Mouse (Mus musculus): ENCODE measurements around the gene Aox3. TPM values are rescaled to one million over a fixed set of nuclear protein-coding genes. Genes with fewer than 3 reads are reported as not detected.

The Aox3 gene
- polyA plus RNA-seq, 1 experiment from 2014 or later, result 0.12 TPM

DNA sequence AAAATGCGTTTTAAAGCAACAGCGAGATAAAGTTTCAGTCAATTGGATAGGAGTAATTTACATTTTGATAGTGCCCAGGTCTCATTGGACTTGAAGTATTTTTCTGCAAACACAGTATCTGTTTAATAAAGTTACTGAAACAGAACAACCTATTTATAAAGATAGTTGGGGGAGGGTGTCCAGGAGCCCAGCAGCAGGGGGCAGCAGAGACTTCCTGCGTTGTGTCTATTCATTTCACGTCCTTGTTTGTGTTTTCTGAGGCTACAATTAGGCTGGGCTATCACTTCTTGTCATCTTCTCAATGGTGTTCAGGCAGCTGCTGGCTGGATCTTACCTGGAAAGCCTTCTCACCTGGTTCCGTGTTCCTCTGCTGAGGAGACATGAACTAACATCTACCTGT lies 43.8 kb downstream of the Aox3 start:
- no peak overlapping the region for H3K27ac ChIP-seq (replicated peaks)

DNA sequence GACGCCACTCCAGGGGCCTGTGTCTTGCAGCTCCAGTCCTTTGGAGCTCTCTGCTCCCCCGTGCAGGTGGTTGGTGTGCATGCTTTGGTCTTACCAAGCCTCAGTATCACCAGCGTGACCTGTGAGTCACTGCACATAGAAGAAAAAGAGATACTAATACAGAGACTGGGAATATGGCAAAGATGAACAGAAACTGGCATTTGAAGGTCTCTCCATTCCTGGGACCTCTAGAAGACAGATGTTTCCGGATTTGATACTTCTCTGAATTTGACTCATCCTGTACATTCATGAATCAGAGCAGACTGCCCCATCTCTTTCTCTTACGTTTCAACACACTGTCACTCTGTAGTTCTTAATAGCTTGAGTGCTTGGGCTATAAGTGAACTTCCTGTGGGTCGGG lies 57.0 kb downstream of the Aox3 start:
- no peak overlapping the region for H3K27ac ChIP-seq (replicated peaks)

More for the DNA sequence above, 43.8 kb downstream of the Aox3 start:
- Histone ChIP-seq H3K4me3 (no peak overlapping the region), H3K4me1 (no peaks in the 10 kb centered on the region), H3K9me3 (replicated peaks) (no peaks in the 10 kb centered on the region), H3K27me3 (ENCODE audit: low read depth, poor library complexity, severe bottlenecking) (no peaks in the 10 kb centered on the region), H3K36me3 (no peaks in the 10 kb centered on the region)
- WGBS, result 59% methylated on average over 5 of the region's 5 CpGs
- DNase-seq (ENCODE audit: low spot score), result peak; percentile 25

DNA sequence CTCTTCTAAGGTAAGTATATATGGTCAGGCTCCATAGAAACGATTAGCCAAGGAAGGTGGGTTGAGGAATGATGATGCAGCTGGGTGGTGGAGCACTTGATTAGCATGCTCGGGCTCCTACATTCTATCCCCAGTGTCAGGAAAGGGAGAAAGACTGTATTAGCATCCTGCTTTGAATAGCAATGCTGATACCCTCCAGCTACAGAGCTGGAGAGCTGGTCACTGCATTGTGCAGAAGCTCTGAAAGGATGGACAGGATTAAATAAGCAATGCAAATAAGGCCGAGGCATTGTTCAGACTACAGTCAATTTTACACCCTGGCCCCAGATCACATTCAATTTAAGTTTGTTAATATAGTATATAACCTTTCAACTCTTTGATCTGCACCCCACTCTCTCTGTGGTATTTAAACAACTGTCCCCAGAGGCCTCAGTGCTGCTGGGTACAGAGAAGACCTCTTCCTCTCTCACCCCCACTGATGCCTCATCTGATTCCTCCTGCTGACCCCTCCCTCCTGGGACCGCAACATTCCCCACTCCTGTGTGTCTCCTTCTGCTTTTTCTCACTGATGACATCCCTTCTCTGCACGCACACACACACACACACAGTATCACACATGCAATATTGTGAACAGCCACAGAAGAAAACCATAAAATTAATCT lies 75.7 kb downstream of the Aox3 start:
- DNase-seq (ENCODE audit: low spot score), result no peak
- Histone ChIP-seq H3K4me3 (no peak overlapping the region), H3K27me3 (ENCODE audit: low read depth, poor library complexity, severe bottlenecking) (no peaks in the 10 kb centered on the region), H3K9me3 (replicated peaks) (no peaks in the 10 kb centered on the region), H3K36me3 (no peaks in the 10 kb centered on the region), H3K4me1 (peaks cover 11% of the 10 kb centered on the region), H3K27ac (replicated peaks) (no peak overlapping the region)
- 57% methylated on average over 5 of the region's 5 CpGs for WGBS

More for the DNA sequence above, 57.0 kb downstream of the Aox3 start:
- no peak for DNase-seq (ENCODE audit: low spot score)
- no peak overlapping the region for H3K4me3 ChIP-seq
- 84% methylated on average over 6 of the region's 6 CpGs for WGBS
- H3K36me3 ChIP-seq, result no peaks in the 10 kb centered on the region
- H3K27me3 ChIP-seq (ENCODE audit: low read depth, poor library complexity, severe bottlenecking), result no peaks in the 10 kb centered on the region
- H3K4me1 ChIP-seq, result no peaks in the 10 kb centered on the region
- H3K9me3 ChIP-seq (replicated peaks), result no peaks in the 10 kb centered on the region

DNA sequence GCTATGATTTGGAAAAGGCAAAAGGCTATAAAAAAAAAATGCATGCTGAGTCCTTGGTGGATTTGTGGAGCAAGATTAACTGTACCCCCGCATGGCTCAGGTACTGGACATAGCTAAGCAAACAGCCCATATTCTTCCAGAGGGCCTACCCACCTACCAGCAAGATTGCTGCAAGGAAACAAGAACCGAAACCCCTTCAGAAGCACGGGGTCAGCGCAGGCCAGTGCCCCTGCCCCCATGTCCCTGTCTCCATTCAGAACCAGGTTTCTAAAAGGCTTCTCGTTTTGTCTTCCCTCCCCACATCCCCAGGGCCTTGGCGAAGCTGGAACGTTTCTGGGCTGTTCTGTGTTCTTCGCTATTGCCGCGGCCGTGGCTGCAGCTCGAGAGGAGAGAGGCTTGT lies 81.4 kb downstream of the Aox3 start:
- no peaks in the 10 kb centered on the region for H3K27me3 ChIP-seq (ENCODE audit: low read depth, poor library complexity, severe bottlenecking)
- H3K27ac ChIP-seq (replicated peaks), result no peak overlapping the region
- H3K36me3 ChIP-seq, result no peaks in the 10 kb centered on the region
- H3K9me3 ChIP-seq (replicated peaks), result no peaks in the 10 kb centered on the region
- peaks cover 3% of the 10 kb centered on the region; the same call in 1 of the 2 replicates for H3K4me1 ChIP-seq
- H3K4me3 ChIP-seq, result no peak overlapping the region
- no peak for DNase-seq (ENCODE audit: low spot score)
- WGBS, result 82% methylated on average over 12 of the region's 12 CpGs

DNA sequence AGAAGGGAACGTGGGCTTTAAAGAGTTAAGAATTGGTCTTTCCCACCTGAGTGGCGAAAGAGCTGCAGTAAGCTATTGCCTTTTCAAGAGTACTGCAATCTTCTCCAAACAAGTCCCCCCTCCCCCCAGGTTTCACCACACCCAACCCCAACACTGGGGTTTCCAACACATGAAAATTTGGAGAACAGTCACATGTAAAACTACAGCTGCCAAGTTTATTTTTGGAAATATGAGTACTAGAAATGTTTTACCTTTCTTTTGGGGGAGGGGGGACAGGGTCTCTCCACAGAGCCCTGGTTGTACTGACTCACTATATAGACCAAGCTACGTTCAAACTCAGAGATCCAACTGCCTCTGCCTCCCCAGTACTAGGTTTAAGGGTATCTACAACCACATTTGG lies 82.1 kb downstream of the Aox3 start:
- no peaks in the 10 kb centered on the region for H3K27me3 ChIP-seq (ENCODE audit: low read depth, poor library complexity, severe bottlenecking)
- 73% methylated on average over 3 of the region's 3 CpGs for WGBS
- H3K27ac ChIP-seq (replicated peaks), result no peak overlapping the region
- H3K9me3 ChIP-seq (replicated peaks), result no peaks in the 10 kb centered on the region
- H3K4me1 ChIP-seq, result peaks cover 3% of the 10 kb centered on the region; the same call in 1 of the 2 replicates
- no peak for DNase-seq (ENCODE audit: low spot score)
- 0 out of 2 replicates have a peak overlapping the region, but pooled peaks have one; percentile 7 for H3K4me3 ChIP-seq
- no peaks in the 10 kb centered on the region for H3K36me3 ChIP-seq

DNA sequence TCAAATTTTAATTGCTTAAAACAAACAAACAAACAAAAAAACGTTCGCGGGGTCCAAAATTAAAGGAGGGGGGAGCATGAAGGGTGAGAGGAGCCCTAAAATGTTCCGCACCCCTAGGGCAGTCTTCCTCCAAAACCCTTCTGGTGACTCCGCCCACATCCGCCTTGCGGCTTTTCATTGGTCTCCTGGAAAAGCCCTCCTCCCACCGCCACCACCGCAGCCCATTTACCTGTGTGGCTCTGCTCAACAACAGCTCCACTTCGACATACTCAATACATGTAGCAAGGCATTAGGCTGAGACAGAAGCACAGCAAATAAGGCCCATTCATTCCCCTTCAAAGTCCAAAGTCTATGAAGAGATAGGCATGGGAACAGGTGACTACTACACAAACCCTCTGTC lies 82.6 kb downstream of the Aox3 start:
- Histone ChIP-seq H3K36me3 (no peaks in the 10 kb centered on the region), H3K9me3 (replicated peaks) (no peaks in the 10 kb centered on the region), H3K4me3 (peak overlapping the region; percentile 7; the same call in 1 of the 2 replicates), H3K4me1 (peaks cover 3% of the 10 kb centered on the region; the same call in 1 of the 2 replicates), H3K27me3 (ENCODE audit: low read depth, poor library complexity, severe bottlenecking) (no peaks in the 10 kb centered on the region), H3K27ac (replicated peaks) (no peak overlapping the region)
- no peak for DNase-seq (ENCODE audit: low spot score)
- 16% methylated on average over 10 of the region's 10 CpGs for WGBS

DNA sequence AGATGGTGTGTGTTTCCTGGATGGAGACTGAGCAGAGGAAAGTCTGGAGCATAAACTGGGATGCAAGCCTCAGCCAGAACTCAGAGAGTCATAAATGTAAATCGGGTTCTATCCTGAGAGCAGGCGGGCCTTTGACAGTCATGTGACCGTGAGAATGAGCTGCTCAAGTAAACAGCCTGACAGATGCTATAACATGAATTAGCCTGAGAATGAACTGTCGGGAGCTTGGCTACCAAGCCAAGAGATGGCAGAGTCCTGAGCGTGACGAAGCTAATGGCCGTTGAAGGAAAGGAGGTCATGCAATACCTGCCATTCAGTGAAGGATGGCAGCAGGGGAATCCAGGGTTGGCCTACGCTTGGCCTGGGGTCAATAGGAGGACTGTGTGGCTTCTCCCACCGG lies 84.1 kb downstream of the Aox3 start:
- Histone ChIP-seq H3K9me3 (replicated peaks) (no peaks in the 10 kb centered on the region), H3K36me3 (no peaks in the 10 kb centered on the region), H3K27me3 (ENCODE audit: low read depth, poor library complexity, severe bottlenecking) (no peaks in the 10 kb centered on the region), H3K4me3 (no peak overlapping the region), H3K4me1 (peaks cover 3% of the 10 kb centered on the region; the same call in 1 of the 2 replicates), H3K27ac (replicated peaks) (no peak overlapping the region)
- DNase-seq (ENCODE audit: low spot score), result no peak
- 89% methylated on average over 9 of the region's 9 CpGs for WGBS

DNA sequence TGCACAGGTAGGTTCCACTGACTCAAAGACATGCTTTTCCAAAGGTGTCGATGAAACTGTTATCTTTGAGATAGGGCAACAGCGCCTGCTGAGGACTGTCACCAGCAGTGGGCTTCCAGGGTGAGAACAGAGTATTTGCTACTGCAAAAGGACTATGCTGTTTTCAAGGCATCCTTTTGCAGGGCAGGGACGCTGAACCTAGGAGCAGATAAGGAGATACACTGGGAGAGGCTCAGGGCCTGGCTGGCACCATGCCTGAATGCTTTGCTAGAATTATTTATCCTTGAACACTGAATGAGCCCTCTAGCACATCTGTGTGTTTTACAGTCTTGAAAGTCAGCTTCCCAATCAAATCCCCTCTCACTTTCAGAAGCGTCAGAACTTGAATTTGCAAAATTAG lies 85.5 kb downstream of the Aox3 start:
- no peak for DNase-seq (ENCODE audit: low spot score)
- Histone ChIP-seq H3K4me3 (no peak overlapping the region), H3K27ac (replicated peaks) (no peak overlapping the region), H3K9me3 (replicated peaks) (no peaks in the 10 kb centered on the region), H3K36me3 (no peaks in the 10 kb centered on the region), H3K4me1 (peaks cover 3% of the 10 kb centered on the region; the same call in 1 of the 2 replicates), H3K27me3 (ENCODE audit: low read depth, poor library complexity, severe bottlenecking) (no peaks in the 10 kb centered on the region)
- WGBS, result 85% methylated on average over 4 of the region's 4 CpGs

DNA sequence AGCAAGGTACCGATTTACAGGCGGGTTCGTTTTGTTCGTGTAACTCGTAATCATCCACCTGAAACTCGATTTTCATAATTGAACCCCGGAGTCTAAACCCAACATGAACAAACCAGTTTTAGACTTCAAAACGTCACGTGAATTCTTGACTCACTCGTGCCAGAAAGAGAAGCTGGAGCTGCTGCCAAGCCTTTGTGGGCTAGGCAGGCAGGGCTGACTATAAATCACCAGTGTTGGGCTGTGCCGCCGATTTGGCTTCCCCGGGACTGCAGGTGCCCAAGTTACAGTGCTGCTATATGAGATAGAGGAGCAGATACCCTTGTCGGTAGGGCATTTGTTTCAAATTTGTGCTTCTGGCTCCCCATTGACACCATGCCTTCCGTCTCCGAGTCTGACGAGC lies 97.3 kb downstream of the Aox3 start, which contains the start of gene Aox4:
Gene Aox4, plus strand, starts transcription at position 195 of the 400 bp plus-strand sequence.
- Histone ChIP-seq H3K36me3 (no peaks in the 10 kb centered on the region), H3K27ac (replicated peaks) (no peak within 1 kb of the TSS), H3K4me3 (no peak within 1 kb of the TSS), H3K27me3 (ENCODE audit: low read depth, poor library complexity, severe bottlenecking) (no peaks in the 10 kb centered on the region), H3K4me1 (no peaks in the 10 kb centered on the region), H3K9me3 (replicated peaks) (no peaks in the 10 kb centered on the region)
- 87% methylated on average over 17 of the region's 17 CpGs for WGBS
- DNase-seq (ENCODE audit: low spot score), result no peak

DNA sequence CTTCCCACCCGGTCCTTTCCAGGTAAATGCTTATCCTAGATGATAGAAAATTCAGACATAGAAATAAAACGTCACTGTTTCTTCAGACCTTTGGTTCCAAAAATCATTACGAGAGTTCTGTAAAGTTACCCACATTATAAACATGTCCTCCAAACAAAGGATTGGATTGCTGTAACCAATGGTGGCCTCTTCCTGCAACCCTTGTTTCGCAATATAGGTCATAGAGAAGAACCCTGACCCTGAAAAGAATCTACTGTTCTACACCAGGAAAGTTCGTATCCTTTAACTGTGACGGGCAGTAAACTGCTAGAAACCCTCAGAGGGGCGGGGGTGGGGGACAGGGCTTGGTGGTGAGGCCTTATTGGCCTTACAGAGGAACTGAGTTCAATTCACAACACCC lies 99.9 kb downstream of the Aox3 start:
- 90% methylated on average over 7 of the region's 7 CpGs for WGBS
- no peak for DNase-seq (ENCODE audit: low spot score)
- H3K4me3 ChIP-seq, result no peak overlapping the region
- H3K9me3 ChIP-seq (replicated peaks), result 0 out of 2 replicates have a peak, but pooled peaks cover 3% of the 10 kb centered on the region
- no peaks in the 10 kb centered on the region for H3K36me3 ChIP-seq
- H3K27me3 ChIP-seq (ENCODE audit: low read depth, poor library complexity, severe bottlenecking), result no peaks in the 10 kb centered on the region
- H3K4me1 ChIP-seq, result no peaks in the 10 kb centered on the region
- H3K27ac ChIP-seq (replicated peaks), result no peak overlapping the region

DNA sequence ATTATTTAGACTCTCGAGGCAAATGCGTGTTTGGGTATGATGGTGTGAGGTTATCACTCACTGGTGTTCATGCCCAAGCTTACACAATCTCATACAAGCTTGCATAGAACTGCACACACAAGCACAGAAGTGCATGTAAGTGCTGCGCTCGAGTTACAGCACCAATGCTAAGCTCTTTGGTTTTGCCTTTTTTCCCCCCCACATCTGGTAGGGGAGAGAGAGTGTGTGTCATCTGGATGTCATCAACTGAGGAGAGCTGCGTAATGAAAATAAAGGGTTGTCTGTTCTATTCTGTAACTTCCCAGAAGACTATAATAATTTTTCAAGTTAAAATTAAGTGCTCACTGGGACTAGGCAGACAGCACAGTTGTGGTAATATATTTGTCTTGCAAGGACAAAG lies 100.9 kb downstream of the Aox3 start:
- Histone ChIP-seq H3K4me1 (no peaks in the 10 kb centered on the region), H3K9me3 (replicated peaks) (0 out of 2 replicates have a peak, but pooled peaks cover 3% of the 10 kb centered on the region), H3K36me3 (no peaks in the 10 kb centered on the region), H3K27ac (replicated peaks) (no peak overlapping the region), H3K4me3 (no peak overlapping the region), H3K27me3 (ENCODE audit: low read depth, poor library complexity, severe bottlenecking) (no peaks in the 10 kb centered on the region)
- DNase-seq (ENCODE audit: low spot score), result no peak
- WGBS, result 85% methylated on average over 5 of the region's 5 CpGs

DNA sequence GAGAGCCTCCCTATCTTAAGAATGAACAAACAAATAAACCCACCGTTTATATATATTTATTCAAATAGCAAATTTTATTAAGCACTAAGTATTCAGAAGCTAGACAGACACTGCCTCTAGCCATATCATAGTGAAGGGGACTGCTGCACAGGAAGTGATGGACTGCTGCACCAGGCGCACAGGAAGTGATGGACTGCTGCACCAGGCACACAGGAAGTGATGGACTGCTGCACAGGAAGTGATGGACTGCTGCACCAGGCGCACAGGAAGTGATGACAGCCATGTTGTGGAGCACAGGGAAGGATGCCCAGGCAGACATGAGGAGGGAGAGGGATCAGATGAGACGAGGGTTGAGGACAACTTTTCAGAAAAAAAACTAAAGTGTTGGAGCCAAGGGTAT lies 102.4 kb downstream of the Aox3 start:
- no peak for DNase-seq (ENCODE audit: low spot score)
- 0 out of 2 replicates have a peak, but pooled peaks cover 3% of the 10 kb centered on the region for H3K9me3 ChIP-seq (replicated peaks)
- WGBS, result 95% methylated on average over 4 of the region's 4 CpGs
- no peaks in the 10 kb centered on the region for H3K4me1 ChIP-seq
- H3K27ac ChIP-seq (replicated peaks), result no peak overlapping the region
- no peaks in the 10 kb centered on the region for H3K27me3 ChIP-seq (ENCODE audit: low read depth, poor library complexity, severe bottlenecking)
- H3K4me3 ChIP-seq, result no peak overlapping the region
- H3K36me3 ChIP-seq, result no peaks in the 10 kb centered on the region

DNA sequence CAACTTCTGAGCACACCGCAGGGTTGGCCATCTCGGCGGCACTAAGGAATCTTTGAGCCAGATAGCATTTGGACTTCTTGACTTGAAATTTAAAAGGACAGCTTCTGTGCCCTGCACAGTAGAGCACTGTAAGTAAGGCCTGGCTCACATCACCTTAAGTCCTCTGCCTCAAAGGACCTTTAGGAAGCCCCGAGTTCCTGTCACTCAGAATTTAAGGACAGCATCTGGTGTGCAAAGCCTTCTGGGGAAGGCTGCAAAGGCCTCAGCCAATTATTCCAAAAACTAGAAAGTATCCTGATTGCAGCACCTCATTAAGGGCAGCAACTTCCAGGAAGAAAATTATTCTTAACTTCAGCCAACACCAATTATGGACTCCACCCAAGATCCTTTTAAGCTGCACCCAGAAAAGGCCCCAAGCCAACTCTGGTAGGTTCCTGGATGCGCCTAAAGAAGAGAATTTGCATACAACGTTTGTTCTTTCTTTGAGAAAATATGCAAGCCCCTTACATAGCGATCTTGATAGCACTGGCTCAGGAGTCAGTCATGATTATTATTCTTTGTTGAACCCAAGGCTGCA lies 103.1 kb downstream of the Aox3 start:
- Histone ChIP-seq H3K27ac (replicated peaks) (no peak overlapping the region), H3K36me3 (no peaks in the 10 kb centered on the region), H3K9me3 (replicated peaks) (0 out of 2 replicates have a peak, but pooled peaks cover 3% of the 10 kb centered on the region), H3K4me1 (no peaks in the 10 kb centered on the region), H3K4me3 (no peak overlapping the region), H3K27me3 (ENCODE audit: low read depth, poor library complexity, severe bottlenecking) (no peaks in the 10 kb centered on the region)
- 94% methylated on average over 7 of the region's 7 CpGs for WGBS
- DNase-seq (ENCODE audit: low spot score), result no peak

Data from midbrain, embryonic 10.5 days (tissue).